Mouse (Mus musculus) forebrain, embryonic 16.5 days (tissue): Measurements from ENCODE around the gene Bri3bp. TPM values are rescaled to one million over a fixed set of nuclear protein-coding genes. Genes with fewer than 3 reads are reported as not detected.
A peak's percentile ranks its signal among the peaks of the same experiment; 100 is the strongest.
"Not testable (repeated sequence)": the region's sequence is repeated elsewhere in the genome, so short reads cannot be mapped to it uniquely, and the experiment has no call there.

Experiments used
- ATAC-seq: fragments of 200-750 bp; cut with Nextera tagmentation; 2 replicates; pipeline ENCODE4 v1.8.0; 2017; ENCODE audit warnings: mild to moderate bottlenecking, moderate library complexity
- H3K27ac ChIP-seq: fragments of 300-500 bp; sonication (generic); 2 replicates; pipeline ENCODE4 v1.5.1; 2014; ENCODE audit warnings: low read length, control low read depth
- H3K27me3 ChIP-seq: fragments of 300-500 bp; sonication (generic); replicated peaks from 2 replicates; pipeline ENCODE4 v1.6.1; 2014; ENCODE audit warnings: low read length; ENCODE audit not compliant: control insufficient read depth, insufficient read depth
- H3K36me3 ChIP-seq: fragments of 300-500 bp; sonication (generic); 2 replicates; pipeline ENCODE4 v1.6.1; 2014; ENCODE audit not compliant: control insufficient read depth, insufficient read depth
- H3K4me1 ChIP-seq: fragments of 300-500 bp; sonication (generic); replicated peaks from 2 replicates; pipeline ENCODE4 v1.6.1; 2014; ENCODE audit warnings: low read length; ENCODE audit not compliant: control insufficient read depth, insufficient read depth
- H3K4me2 ChIP-seq: fragments of 300-500 bp; sonication (generic); 2 replicates; pipeline ENCODE4 v1.6.1; 2014; ENCODE audit warnings: mild to moderate bottlenecking, low read length, control low read depth
- H3K4me3 ChIP-seq: fragments of 300-500 bp; sonication (generic); replicated peaks from 2 replicates; pipeline ENCODE4 v1.5.1; 2014; ENCODE audit warnings: mild to moderate bottlenecking, low read length, control low read depth
- H3K9ac ChIP-seq: fragments of 300-500 bp; sonication (generic); replicated peaks from 2 replicates; pipeline ENCODE4 v1.6.1; 2014; ENCODE audit warnings: low read depth, low read length, control low read depth
- H3K9me3 ChIP-seq: fragments of 300-500 bp; sonication (generic); 2 replicates; pipeline ENCODE4 v1.6.1; 2016; ENCODE audit warnings: low read length; ENCODE audit not compliant: control insufficient read depth
- WGBS: fragments of 180-500 bp; shearing (Covaris S2); extraction: QIAGEN DNeasy Blood & Tissue Kit; methylation state at CpG from one replicate; pipeline ENCODE4 v1.1.7; 2014; 5-methylcytosine and 5-hydroxymethylcytosine counted together
- polyA plus RNA-seq: library from polyadenylated mRNA; unstranded; fragments of >200 nt; fragmentation: Nextera tagmentation; extraction: Ambion mirVana; gene quantifications from 2 replicates; pipeline ENCODE4 v1.2.1, GENCODE M21; 2015

Gene Bri3bp
- polyA plus RNA-seq, result 37.8 and 38.3 TPM in 2 replicates

- peak within 1 kb of the TSS; percentile 84 for H3K9ac ChIP-seq
- peak within 1 kb of the TSS; percentile 58 for H3K4me2 ChIP-seq
- WGBS, result under 1% methylated on average over 53 of the region's 97 CpGs
- H3K36me3 ChIP-seq, result no peaks in the 10 kb centered on the region
- H3K4me1 ChIP-seq, result peaks cover 17% of the 10 kb centered on the region
- H3K9me3 ChIP-seq, result no peaks in the 10 kb centered on the region
- H3K27ac ChIP-seq, result peak within 1 kb of the TSS; percentile 67
- ATAC-seq, result peak; percentile 92
- peak within 1 kb of the TSS; percentile 82 for H3K4me3 ChIP-seq
- H3K27me3 ChIP-seq, result no peaks in the 10 kb centered on the region
These were observed at the start of gene Bri3bp for GRCm38 (mm10) chr5:125441234-125442114. Gene Bri3bp, plus strand, starts transcription at chr5:125441568.

GRCm38 (mm10) chr5:125391609-125392008 lies 49.8 kb upstream of the Bri3bp start:
- H3K27me3 ChIP-seq, result no peaks in the 10 kb centered on the region
- 68% methylated on average over 5 of the region's 5 CpGs for WGBS
- H3K36me3 ChIP-seq, result no peaks in the 10 kb centered on the region
- H3K4me3 ChIP-seq, result no peak overlapping the region
- H3K4me2 ChIP-seq, result no peak overlapping the region
- H3K27ac ChIP-seq, result peak overlapping the region; percentile 31; the same call in 1 of the 2 replicates
- H3K9ac ChIP-seq, result no peak overlapping the region
- H3K4me1 ChIP-seq, result peaks cover 37% of the 10 kb centered on the region
- no peaks in the 10 kb centered on the region for H3K9me3 ChIP-seq
- ATAC-seq, result no peak

GRCm38 (mm10) chr5:125392176-125392575 lies 49.2 kb upstream of the Bri3bp start:
- H3K4me2 ChIP-seq, H3K4me3 ChIP-seq, H3K27me3 ChIP-seq, H3K9ac ChIP-seq, H3K36me3 ChIP-seq, ATAC-seq, H3K9me3 ChIP-seq: not testable (repeated sequence)
- peaks cover 37% of the 10 kb centered on the region for H3K4me1 ChIP-seq
- WGBS, result 90% methylated on average over 4 of the region's 4 CpGs
- H3K27ac ChIP-seq, result peak overlapping the region; percentile 99; the same call in 1 of the 2 replicates

- H3K27ac ChIP-seq, result peak overlapping the region; percentile 99
- 28% methylated on average over 1 of the region's 1 CpGs for WGBS
- H3K4me3 ChIP-seq, result peak overlapping the region; percentile 41; the same call in 1 of the 2 replicates
- peak overlapping the region; percentile 31 for H3K9ac ChIP-seq
- H3K9me3 ChIP-seq, result no peaks in the 10 kb centered on the region
- H3K36me3 ChIP-seq, result no peaks in the 10 kb centered on the region
- peak; percentile 11; the same call in 1 of the 2 replicates for ATAC-seq
- H3K4me1 ChIP-seq, result peaks cover 37% of the 10 kb centered on the region
- H3K27me3 ChIP-seq, result no peaks in the 10 kb centered on the region
- H3K4me2 ChIP-seq, result peak overlapping the region; percentile 67
These were observed 48.8 kb upstream of the Bri3bp start for GRCm38 (mm10) chr5:125392618-125392976.

- Histone ChIP-seq H3K27me3 (no peaks in the 10 kb centered on the region), H3K4me3 (peak overlapping the region; percentile 41), H3K36me3 (no peaks in the 10 kb centered on the region), H3K4me2 (peak overlapping the region; percentile 67), H3K9ac (peak overlapping the region; percentile 59), H3K4me1 (peaks cover 35% of the 10 kb centered on the region), H3K27ac (peak overlapping the region; percentile 99), H3K9me3 (no peaks in the 10 kb centered on the region)
- 0% methylated on average over 20 of the region's 20 CpGs for WGBS
- ATAC-seq, result peak; percentile 91
These were observed 48.3 kb upstream of the Bri3bp start for GRCm38 (mm10) chr5:125392977-125393621.

- peak overlapping the region; percentile 67 for H3K4me2 ChIP-seq
- H3K27me3 ChIP-seq, result no peaks in the 10 kb centered on the region
- peak overlapping the region; percentile 99 for H3K27ac ChIP-seq
- peak overlapping the region; percentile 41 for H3K4me3 ChIP-seq
- 3% methylated on average over 21 of the region's 25 CpGs for WGBS
- H3K9ac ChIP-seq, result peak overlapping the region; percentile 59
- ATAC-seq, result peak; percentile 75
- no peaks in the 10 kb centered on the region for H3K9me3 ChIP-seq
- no peaks in the 10 kb centered on the region for H3K36me3 ChIP-seq
- H3K4me1 ChIP-seq, result peaks cover 31% of the 10 kb centered on the region
These were observed 47.5 kb upstream of the Bri3bp start for GRCm38 (mm10) chr5:125393622-125394603.

- no peak for ATAC-seq
- H3K9me3 ChIP-seq, result no peaks in the 10 kb centered on the region
- no peaks in the 10 kb centered on the region for H3K36me3 ChIP-seq
- WGBS, result 45% methylated on average over 3 of the region's 3 CpGs
- peak overlapping the region; percentile 99 for H3K27ac ChIP-seq
- H3K9ac ChIP-seq, result no peak overlapping the region
- 0 out of 2 replicates have a peak overlapping the region, but pooled peaks have one; percentile 67 for H3K4me2 ChIP-seq
- H3K27me3 ChIP-seq, result no peaks in the 10 kb centered on the region
- peaks cover 30% of the 10 kb centered on the region for H3K4me1 ChIP-seq
- no peak overlapping the region for H3K4me3 ChIP-seq
These were observed 46.4 kb upstream of the Bri3bp start for GRCm38 (mm10) chr5:125395008-125395407.

GRCm38 (mm10) chr5:125400903-125401302 lies 40.5 kb upstream of the Bri3bp start:
- no peaks in the 10 kb centered on the region for H3K36me3 ChIP-seq
- no peak overlapping the region for H3K4me2 ChIP-seq
- no peak overlapping the region for H3K4me3 ChIP-seq
- H3K4me1 ChIP-seq, result peaks cover 2% of the 10 kb centered on the region; the same call in 1 of the 2 replicates
- no peak for ATAC-seq
- H3K9ac ChIP-seq, result no peak overlapping the region
- no peaks in the 10 kb centered on the region for H3K27me3 ChIP-seq
- no peak overlapping the region for H3K27ac ChIP-seq
- H3K9me3 ChIP-seq, result no peaks in the 10 kb centered on the region
- WGBS, result 63% methylated on average over 7 of the region's 7 CpGs
